Mouse (Mus musculus) hindbrain, postnatal 0 days (tissue): Measurements from ENCODE around the gene Oas1c. TPM values are rescaled to one million over a fixed set of nuclear protein-coding genes. Genes with fewer than 3 reads are reported as not detected.

Source experiments
- ATAC-seq: fragments of 200-750 bp; cut with Nextera tagmentation; 2 replicates; pipeline ENCODE4 v1.8.0; 2017; ENCODE audit warnings: mild to moderate bottlenecking, moderate TSS enrichment, moderate library complexity
- DNase-seq: peaks from one replicate; pipeline ENCODE4 v3.0.0-alpha.2; 2015; ENCODE audit warnings: low spot score
- H3K27ac ChIP-seq: fragments of 300-500 bp; sonication (generic); 2 replicates; pipeline ENCODE4 v1.5.1; 2014; ENCODE audit warnings: mild to moderate bottlenecking
- H3K27me3 ChIP-seq: fragments of 300-500 bp; sonication (generic); 2 replicates; pipeline ENCODE4 v1.6.1; 2014; ENCODE audit warnings: low read length, mixed read lengths; ENCODE audit not compliant: insufficient read depth
- H3K36me3 ChIP-seq: fragments of 300-500 bp; sonication (generic); 2 replicates; pipeline ENCODE4 v1.6.1; 2014; ENCODE audit warnings: low read length, mixed read lengths; ENCODE audit not compliant: insufficient read depth
- H3K4me1 ChIP-seq: fragments of 300-500 bp; sonication (generic); 2 replicates; pipeline ENCODE4 v1.6.1; 2014; ENCODE audit warnings: antibody characterized with exemption, low read length, mixed read lengths; ENCODE audit not compliant: insufficient read depth
- H3K4me2 ChIP-seq: fragments of 300-500 bp; sonication (generic); 2 replicates; pipeline ENCODE4 v1.6.1; 2014; ENCODE audit warnings: low read depth, mild to moderate bottlenecking, low read length, moderate library complexity, mixed read lengths
- H3K4me3 ChIP-seq: fragments of 300-500 bp; sonication (generic); 2 replicates; pipeline ENCODE4 v1.5.1; 2014; ENCODE audit warnings: low read length
- H3K9ac ChIP-seq: fragments of 300-500 bp; sonication (generic); replicated peaks from 2 replicates; pipeline ENCODE4 v1.6.1; 2014; ENCODE audit warnings: mild to moderate bottlenecking, low read length, moderate library complexity, mixed read lengths
- H3K9me3 ChIP-seq: fragments of 300-500 bp; sonication (generic); 2 replicates; pipeline ENCODE4 v1.6.1; 2016; ENCODE audit warnings: low read length, mixed read lengths
- CTCF ChIP-seq: IDR thresholded peaks from 2 replicates; pipeline ENCODE4 v1.5.1; 2016; ENCODE audit warnings: antibody characterized with exemption, control low read depth, low read depth
- WGBS: fragments of 180-500 bp; shearing (Covaris S2); extraction: QIAGEN DNeasy Blood & Tissue Kit; methylation state at CpG from one replicate; pipeline ENCODE4 v1.1.7; 2014; 5-methylcytosine and 5-hydroxymethylcytosine counted together
- microRNA-seq, 2 experiments: library from miRNA; unstranded; fragments of <30 nt; microRNA quantifications; one replicate each; pipeline ENCODE4; 2016
- polyA plus RNA-seq: library from polyadenylated mRNA; unstranded; fragments of >200 nt; fragmentation: Nextera tagmentation; extraction: Ambion mirVana; gene quantifications from 2 replicates; pipeline ENCODE4 v1.2.1, GENCODE M21; 2015
- total RNA-seq: library from RNA; depleted of rRNA; stranded (reverse); fragments of >200 nt; gene quantifications from 2 replicates; pipeline ENCODE4 v1.2.3, GENCODE M21; 2014; rRNA removed

Oas1c gene
- total and polyA plus RNA-seq, 2 experiments from 2014 or later: 0.58 to 0.61 TPM

DNA sequence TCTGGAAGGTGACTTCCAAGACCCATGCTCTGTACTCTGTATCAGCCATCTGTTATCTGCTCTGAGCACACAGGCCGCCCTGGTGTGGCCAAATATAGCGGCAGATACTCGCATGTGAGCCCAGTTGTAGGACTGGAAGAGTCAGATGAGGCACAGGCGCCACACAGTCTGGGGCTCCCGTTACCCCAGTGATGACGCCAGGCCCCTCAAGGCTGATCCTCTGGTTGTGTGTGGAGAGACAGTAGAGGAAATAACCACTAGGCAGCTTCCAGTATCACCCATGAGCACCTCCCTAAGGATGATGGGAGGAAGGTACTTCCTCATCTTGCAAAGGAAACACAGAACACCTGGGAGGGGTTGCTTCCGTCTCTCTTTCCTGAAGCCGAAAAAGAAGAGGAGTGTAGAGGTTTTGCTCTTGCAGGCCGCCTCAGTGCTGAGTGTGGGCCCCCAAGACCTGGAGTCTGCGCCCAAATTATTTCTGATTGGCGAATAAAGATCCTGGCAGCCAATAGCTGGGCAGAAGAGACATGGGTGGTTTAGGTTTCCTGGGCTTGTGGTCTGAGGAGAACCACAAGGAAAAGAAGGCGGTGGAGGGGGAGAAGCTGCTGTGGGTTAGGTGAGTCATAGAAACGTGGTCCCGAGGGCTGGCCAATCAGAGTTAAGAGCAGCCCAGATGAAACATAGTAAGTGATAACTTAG, 36.9 kb downstream of the Oas1c start:
- TF ChIP-seq CTCF: no peak
- Histone ChIP-seq H3K36me3 (no peaks in the 10 kb centered on the region), H3K4me2 (no peak overlapping the region), H3K4me1 (no peaks in the 10 kb centered on the region), H3K27me3 (no peaks in the 10 kb centered on the region), H3K27ac (no peak overlapping the region), H3K9ac (no peak overlapping the region), H3K4me3 (no peak overlapping the region), H3K9me3 (no peaks in the 10 kb centered on the region)
- no peak for DNase-seq
- 81% methylated on average over 14 of the region's 14 CpGs for WGBS
- no peak for ATAC-seq

DNA sequence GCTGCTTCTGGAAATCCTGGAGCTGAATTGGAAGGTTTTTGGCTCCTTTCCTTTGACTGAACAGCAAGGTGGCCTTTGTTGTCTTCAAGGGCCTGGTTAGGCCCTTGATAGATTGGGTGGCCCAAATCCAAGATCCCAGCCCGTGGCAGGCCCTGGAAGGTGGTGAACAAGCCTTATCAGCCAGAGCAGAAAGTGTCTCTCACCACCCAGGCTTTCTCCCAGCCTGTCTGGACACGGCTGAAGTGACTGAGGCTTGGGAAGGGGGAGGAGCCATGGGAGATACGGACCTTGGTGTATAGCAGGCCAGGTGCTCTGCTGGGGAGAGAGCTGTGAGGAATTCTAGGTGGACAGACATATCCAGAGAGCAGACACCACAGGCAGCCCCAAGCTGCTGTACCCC, 42.9 kb downstream of the Oas1c start:
- DNase-seq (no peak), ATAC-seq (no peak)
- WGBS: 64% methylated on average over 3 of the region's 3 CpGs
- H3K9ac ChIP-seq: no peak overlapping the region
- H3K4me2 ChIP-seq: no peak overlapping the region
- H3K4me3 ChIP-seq: no peak overlapping the region
- no peaks in the 10 kb centered on the region for H3K27me3 ChIP-seq
- TF ChIP-seq CTCF: no peak
- no peaks in the 10 kb centered on the region for H3K9me3 ChIP-seq
- H3K27ac ChIP-seq: no peak overlapping the region
- no peaks in the 10 kb centered on the region for H3K4me1 ChIP-seq
- H3K36me3 ChIP-seq: no peaks in the 10 kb centered on the region

DNA sequence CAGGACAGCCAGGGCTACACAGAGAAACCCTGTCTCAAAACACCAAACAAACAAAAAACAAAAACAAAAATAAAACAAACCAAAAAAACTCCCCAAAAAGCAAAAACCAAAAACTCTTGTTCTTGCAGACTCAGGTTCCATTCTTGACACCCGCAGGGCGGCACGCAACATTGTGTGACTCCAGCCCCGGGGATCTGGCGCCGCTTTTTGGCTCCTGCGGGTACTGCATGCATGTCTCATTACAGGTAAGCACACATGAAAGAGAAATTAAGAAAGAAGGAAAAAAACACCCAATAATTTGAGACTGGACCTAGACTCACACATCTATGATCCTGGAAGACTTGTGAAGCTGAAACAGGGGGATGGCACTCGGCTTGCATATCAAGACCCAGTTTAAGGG, 47.3 kb downstream of the Oas1c start:
- DNase-seq (no peak), ATAC-seq (no peak)
- H3K9me3 ChIP-seq: no peaks in the 10 kb centered on the region
- H3K36me3 ChIP-seq: no peaks in the 10 kb centered on the region
- H3K27ac ChIP-seq: no peak overlapping the region
- H3K27me3 ChIP-seq: no peaks in the 10 kb centered on the region
- no peak for TF ChIP-seq CTCF
- no peak overlapping the region for H3K9ac ChIP-seq
- 0 out of 2 replicates have a peak, but pooled peaks cover 2% of the 10 kb centered on the region for H3K4me1 ChIP-seq
- no peak overlapping the region for H3K4me3 ChIP-seq
- no peak overlapping the region for H3K4me2 ChIP-seq
- WGBS: 77% methylated on average over 8 of the region's 8 CpGs

DNA sequence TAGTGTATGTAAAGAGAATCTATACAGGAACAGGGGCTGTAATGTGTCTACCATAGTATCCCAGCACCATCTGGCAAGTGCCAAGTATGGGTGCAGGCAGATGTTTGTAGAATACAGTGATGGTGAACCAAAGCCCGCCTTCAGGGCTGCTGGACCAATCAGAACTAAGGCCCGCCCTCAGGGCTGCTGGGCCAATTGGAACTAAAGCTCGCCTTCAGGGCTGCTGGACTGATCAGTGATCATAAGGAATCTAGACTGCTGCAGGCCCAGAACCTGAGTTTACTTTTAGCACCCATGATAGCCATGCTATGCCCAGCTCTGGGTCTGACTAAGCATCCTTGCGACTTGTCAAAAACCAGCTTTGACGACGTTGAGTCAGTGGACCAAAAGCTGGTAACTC, 50.4 kb downstream of the Oas1c start:
- Histone ChIP-seq H3K9ac (no peak overlapping the region), H3K4me2 (0 out of 2 replicates have a peak overlapping the region, but pooled peaks have one; percentile 3), H3K27me3 (no peaks in the 10 kb centered on the region), H3K9me3 (no peaks in the 10 kb centered on the region), H3K27ac (no peak overlapping the region), H3K36me3 (no peaks in the 10 kb centered on the region), H3K4me1 (0 out of 2 replicates have a peak, but pooled peaks cover 2% of the 10 kb centered on the region), H3K4me3 (no peak overlapping the region)
- TF ChIP-seq CTCF: no peak
- peak; percentile 35 for DNase-seq
- ATAC-seq: peak; percentile 62; the same call in 1 of the 2 replicates
- 31% methylated on average over 6 of the region's 6 CpGs for WGBS

DNA sequence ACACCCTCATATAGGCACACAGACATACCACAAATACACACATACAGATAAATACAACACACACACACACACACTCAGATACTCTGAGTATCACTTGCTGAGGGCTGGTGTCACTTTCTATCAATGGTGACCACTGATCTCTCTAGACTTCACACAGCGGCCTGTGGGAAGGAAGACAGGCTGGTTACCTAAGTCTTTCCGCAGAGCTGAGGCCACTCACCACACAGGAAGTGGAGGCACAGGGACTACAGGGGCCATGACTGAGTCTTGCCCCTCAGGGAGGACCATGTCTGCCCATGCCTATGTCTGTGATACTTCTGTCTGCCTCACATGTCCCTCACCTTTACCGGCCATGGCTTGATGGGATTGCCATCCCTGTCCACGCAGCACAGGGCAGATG, 58.1 kb downstream of the Oas1c start:
- Histone ChIP-seq H3K36me3 (no peaks in the 10 kb centered on the region), H3K9me3 (no peaks in the 10 kb centered on the region), H3K4me2 (no peak overlapping the region), H3K27ac (no peak overlapping the region), H3K4me1 (no peaks in the 10 kb centered on the region), H3K27me3 (no peaks in the 10 kb centered on the region), H3K4me3 (no peak overlapping the region), H3K9ac (no peak overlapping the region)
- no peak for ATAC-seq
- 91% methylated on average over 4 of the region's 4 CpGs for WGBS
- TF ChIP-seq CTCF: no peak
- no peak for DNase-seq

DNA sequence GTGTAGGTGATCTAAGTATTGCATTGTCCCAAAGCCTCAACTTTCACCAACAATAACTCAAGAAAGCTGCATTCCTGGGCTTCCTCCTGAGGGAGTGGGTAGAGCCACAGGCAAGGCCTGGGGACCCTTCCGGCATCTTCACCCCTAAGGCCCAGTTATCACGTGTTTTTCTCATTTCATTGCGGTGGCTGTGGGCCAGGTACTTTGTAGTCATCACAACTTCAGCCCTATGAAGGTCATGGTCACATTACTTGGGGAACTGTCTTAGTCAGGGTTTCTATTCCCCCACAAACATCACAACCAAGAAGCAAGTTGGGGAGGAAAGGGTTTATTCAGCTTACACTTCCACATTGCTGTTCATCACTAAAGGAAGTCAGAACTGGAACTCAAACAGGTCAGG, 59.5 kb downstream of the Oas1c start:
- no peaks in the 10 kb centered on the region for H3K27me3 ChIP-seq
- ATAC-seq (no peak), DNase-seq (no peak)
- TF ChIP-seq CTCF: no peak
- no peak overlapping the region for H3K27ac ChIP-seq
- no peaks in the 10 kb centered on the region for H3K36me3 ChIP-seq
- no peak overlapping the region for H3K4me2 ChIP-seq
- H3K9ac ChIP-seq: no peak overlapping the region
- no peaks in the 10 kb centered on the region for H3K4me1 ChIP-seq
- no peak overlapping the region for H3K4me3 ChIP-seq
- WGBS: 80% methylated on average over 3 of the region's 3 CpGs
- no peaks in the 10 kb centered on the region for H3K9me3 ChIP-seq

DNA sequence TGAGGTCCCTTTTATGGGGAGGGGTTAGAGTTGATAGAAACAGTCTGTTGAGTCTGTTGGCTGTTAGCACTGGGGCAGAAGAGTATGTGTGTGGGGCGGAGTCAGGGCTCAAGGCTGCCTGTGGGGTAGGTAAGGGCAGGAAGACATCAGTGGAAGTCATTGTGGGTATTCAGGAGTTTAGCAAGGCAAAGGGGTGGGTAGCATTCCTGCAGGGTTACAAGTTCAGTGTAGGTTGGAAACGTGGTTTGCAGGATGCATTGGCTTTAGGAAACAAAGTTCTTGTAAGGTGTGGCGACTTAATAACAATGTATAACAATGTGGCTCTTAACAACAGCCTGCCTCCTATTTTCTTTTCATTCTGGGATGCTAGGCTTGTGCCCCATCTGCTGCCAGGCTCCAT, 61.1 kb downstream of the Oas1c start:
- no peak overlapping the region for H3K4me3 ChIP-seq
- no peak for ATAC-seq
- no peak overlapping the region for H3K9ac ChIP-seq
- no peak overlapping the region for H3K4me2 ChIP-seq
- no peaks in the 10 kb centered on the region for H3K9me3 ChIP-seq
- WGBS: 74% methylated on average over 3 of the region's 3 CpGs
- DNase-seq: no peak
- no peaks in the 10 kb centered on the region for H3K36me3 ChIP-seq
- H3K27me3 ChIP-seq: no peaks in the 10 kb centered on the region
- no peaks in the 10 kb centered on the region for H3K4me1 ChIP-seq
- no peak for TF ChIP-seq CTCF
- H3K27ac ChIP-seq: no peak overlapping the region

Small RNAs within 50 kb of the gene (microRNA-seq; reads per million reads assigned to microRNA genes)
- 0 reads per million in 2 experiments for gene Gm22907

Other genes starting within 250 kb of the Oas1c start
- 24.5 and 30.7 TPM in 2 replicates for gene Tpcn1, start 223.8 kb downstream of the Oas1c start, total RNA-seq
- gene Tpcn1, start 223.8 kb downstream of the Oas1c start, polyA plus RNA-seq: 15.4 and 16.1 TPM in 2 replicates
- 0.63 and 1.9 TPM in 2 replicates for gene Iqcd, start 223.5 kb downstream of the Oas1c start, total RNA-seq
- gene Iqcd, start 223.5 kb downstream of the Oas1c start, polyA plus RNA-seq: 1.8 and 2.0 TPM in 2 replicates
- gene Rita1, start 199.9 kb downstream of the Oas1c start, total RNA-seq: 38.0 and 38.6 TPM in 2 replicates
- gene Rita1, start 199.9 kb downstream of the Oas1c start, polyA plus RNA-seq: 30.1 and 30.4 TPM in 2 replicates
- 37.3 and 40.1 TPM in 2 replicates for gene Ddx54, start 199.8 kb downstream of the Oas1c start, total RNA-seq
- gene Ddx54, start 199.8 kb downstream of the Oas1c start, polyA plus RNA-seq: 30.8 and 31.9 TPM in 2 replicates
- gene Cfap73, start 178.3 kb downstream of the Oas1c start, total RNA-seq: 0.21 and 0.79 TPM in 2 replicates
- gene Cfap73, start 178.3 kb downstream of the Oas1c start, polyA plus RNA-seq: 0.26 and 0.86 TPM in 2 replicates
- gene Rasal1, start 163.7 kb downstream of the Oas1c start, total RNA-seq: 3.9 and 8.2 TPM in 2 replicates
- 3.2 and 4.7 TPM in 2 replicates for gene Rasal1, start 163.7 kb downstream of the Oas1c start, polyA plus RNA-seq
- 230 and 246 TPM in 2 replicates for gene Dtx1, start 100.6 kb downstream of the Oas1c start, total RNA-seq
- 51.4 and 52.9 TPM in 2 replicates for gene Dtx1, start 100.6 kb downstream of the Oas1c start, polyA plus RNA-seq
- 0.43 and 1.3 TPM in 2 replicates for gene Oas2, start 62.7 kb downstream of the Oas1c start, total RNA-seq
- 0.24 and 0.45 TPM in 2 replicates for gene Oas2, start 62.7 kb downstream of the Oas1c start, polyA plus RNA-seq
- gene Oas3, start 34.9 kb downstream of the Oas1c start, total RNA-seq: 0.31 and 0.50 TPM in 2 replicates
- 0.43 and 0.58 TPM in 2 replicates for gene Oas3, start 34.9 kb downstream of the Oas1c start, polyA plus RNA-seq
- gene Oas1e, start 17.0 kb downstream of the Oas1c start, total RNA-seq: 0.26 TPM in 1 of 2 replicates, not detected in the other
- gene Oas1e, start 17.0 kb downstream of the Oas1c start, polyA plus RNA-seq: 0.42 and 0.90 TPM in 2 replicates
- gene Oas1f, start 34.9 kb upstream of the Oas1c start, total RNA-seq: not detected in 2 replicates
- not detected in 2 replicates for gene Oas1f, start 34.9 kb upstream of the Oas1c start, polyA plus RNA-seq
- not detected in 2 replicates for gene Oas1h, start 48.9 kb upstream of the Oas1c start, total RNA-seq
- not detected in 2 replicates for gene Oas1h, start 48.9 kb upstream of the Oas1c start, polyA plus RNA-seq
- gene Oas1g, start 75.1 kb upstream of the Oas1c start, total RNA-seq: 1.4 TPM in 1 of 2 replicates, not detected in the other
- gene Oas1g, start 75.1 kb upstream of the Oas1c start, polyA plus RNA-seq: 0.26 and 0.44 TPM in 2 replicates
- gene Oas1a, start 95.0 kb upstream of the Oas1c start, total RNA-seq: 0.79 and 1.4 TPM in 2 replicates
- gene Oas1a, start 95.0 kb upstream of the Oas1c start, polyA plus RNA-seq: 1.3 and 1.8 TPM in 2 replicates
- gene Oas1d, start 102.0 kb upstream of the Oas1c start, total RNA-seq: 0.16 and 0.50 TPM in 2 replicates
- gene Oas1d, start 102.0 kb upstream of the Oas1c start, polyA plus RNA-seq: 0.25 and 0.29 TPM in 2 replicates
- gene Rph3a, start 197.6 kb upstream of the Oas1c start, total RNA-seq: 44.3 and 50.7 TPM in 2 replicates
- 35.2 and 39.4 TPM in 2 replicates for gene Rph3a, start 197.6 kb upstream of the Oas1c start, polyA plus RNA-seq